Mouse (Mus musculus) heart, adult 18-20 months (tissue): ENCODE data around the gene Wdr11. TPM values are rescaled to one million over a fixed set of nuclear protein-coding genes. Genes with fewer than 3 reads are reported as not detected.
A peak's percentile ranks its signal among the peaks of the same experiment; 100 is the strongest.

Experiments
- DNase-seq, 2 experiments: peaks; one replicate each; pipeline ENCODE4 v3.0.0; 2021 to 2022; ENCODE audit warnings: mixed read lengths in 1 of 2
- long read RNA-seq, 2 experiments: library from polyadenylated mRNA; stranded (forward); transcript quantifications; one replicate each; pipeline ENCODE4 v2.0.0; 2021
- total RNA-seq, 2 experiments: library from RNA; stranded (reverse); gene quantifications; 2 replicates each; pipeline ENCODE4 v1.2.3; 2021

The Wdr11 gene
- total RNA-seq = 10 to 100 TPM; 20.8 to 22.0 TPM
- long read RNA-seq, experiment 1, full-length matches to known transcripts = 7 of 12 reads
- long read RNA-seq, experiment 1, partial matches to known transcripts = 3 of 12 reads
- long read RNA-seq, experiment 1, other reads (novel, unspliced or antisense) = 2 of 12 reads
- long read RNA-seq, experiment 2, full-length matches to known transcripts = 2 of 6 reads
- long read RNA-seq, experiment 2, partial matches to known transcripts = 0 of 6 reads
- long read RNA-seq, experiment 2, other reads (novel, unspliced or antisense) = 4 of 6 reads

- peak; percentile 88 to 90 for DNase-seq
These were observed at the start of gene Wdr11 for GRCm38 (mm10) chr7:129591371-129592131. Gene Wdr11 (plus strand): TSS chr7:129591863.

GRCm38 (mm10) chr7:129567541-129567940 lies 24.1 kb upstream of the Wdr11 start:
- peak in 1 of 2 experiments; percentile 5 for DNase-seq

- DNase-seq = no peak
These were observed 23.3 kb upstream of the Wdr11 start for GRCm38 (mm10) chr7:129568338-129568737.

- peak in 1 of 2 experiments; percentile 52 for DNase-seq
These were observed 17.2 kb upstream of the Wdr11 start for GRCm38 (mm10) chr7:129574471-129574870.

GRCm38 (mm10) chr7:129575110-129575784 lies 16.4 kb upstream of the Wdr11 start:
- DNase-seq = no peak

GRCm38 (mm10) chr7:129592132-129592745 lies 576 bp downstream of the Wdr11 start:
- DNase-seq = no peak

GRCm38 (mm10) chr7:129597186-129597585 lies 5.5 kb downstream of the Wdr11 start:
- no peak for DNase-seq

GRCm38 (mm10) chr7:129606291-129606690 lies 14.6 kb downstream of the Wdr11 start:
- no peak for DNase-seq

- no peak for DNase-seq
These were observed 29.5 kb downstream of the Wdr11 start for GRCm38 (mm10) chr7:129621141-129621540.

GRCm38 (mm10) chr7:129630351-129630750 lies 38.7 kb downstream of the Wdr11 start:
- no peak for DNase-seq

- DNase-seq = no peak
These were observed 39.8 kb downstream of the Wdr11 start for GRCm38 (mm10) chr7:129631453-129631852.

GRCm38 (mm10) chr7:129635898-129636640 lies 44.4 kb downstream of the Wdr11 start:
- no peak for DNase-seq

GRCm38 (mm10) chr7:129636992-129637391 lies 45.3 kb downstream of the Wdr11 start:
- no peak for DNase-seq

- no peak for DNase-seq
These were observed 46.3 kb downstream of the Wdr11 start for GRCm38 (mm10) chr7:129637906-129638475.

- DNase-seq = no peak
These were observed 47.3 kb downstream of the Wdr11 start for GRCm38 (mm10) chr7:129639006-129639405.

GRCm38 (mm10) chr7:129639833-129640232 lies 48.2 kb downstream of the Wdr11 start:
- no peak for DNase-seq

- DNase-seq = no peak
These were observed 51.6 kb downstream of the Wdr11 start for GRCm38 (mm10) chr7:129643290-129643689.

GRCm38 (mm10) chr7:129647798-129648197 lies 56.1 kb downstream of the Wdr11 start:
- DNase-seq = no peak

- DNase-seq = peak; percentile 73 to 92
These were observed 57.3 kb downstream of the Wdr11 start for GRCm38 (mm10) chr7:129648938-129649337.

GRCm38 (mm10) chr7:129650717-129651116 lies 59.1 kb downstream of the Wdr11 start:
- DNase-seq = no peak

- DNase-seq = no peak
These were observed 60.1 kb downstream of the Wdr11 start for GRCm38 (mm10) chr7:129651781-129652180.
